Mouse (Mus musculus) midbrain, postnatal 0 days (tissue): ENCODE measurements around the gene Ap1s2. TPM values are rescaled to one million over a fixed set of nuclear protein-coding genes. Genes with fewer than 3 reads are reported as not detected.

Experiments used
- ATAC-seq: fragments of 200-750 bp; cut with Nextera tagmentation; 2 replicates; pipeline ENCODE4 v1.8.0; 2017; ENCODE audit warnings: moderate number of reproducible peaks, mild to moderate bottlenecking, moderate TSS enrichment, moderate library complexity; ENCODE audit not compliant: low FRiP score
- DNase-seq: peaks from one replicate; pipeline ENCODE4 v3.0.0-alpha.2; 2015; ENCODE audit warnings: low spot score
- H3K27ac ChIP-seq: fragments of 300-500 bp; sonication (generic); 2 replicates; pipeline ENCODE4 v1.5.1; 2014; ENCODE audit warnings: low read depth, mild to moderate bottlenecking, low read length, mixed read lengths
- H3K27me3 ChIP-seq: fragments of 300-500 bp; sonication (generic); 2 replicates; pipeline ENCODE4 v1.6.1; 2014; ENCODE audit warnings: low read length, control low read depth, mixed read lengths; ENCODE audit not compliant: insufficient read depth
- H3K36me3 ChIP-seq: fragments of 300-500 bp; sonication (generic); 2 replicates; pipeline ENCODE4 v1.6.1; 2014; ENCODE audit warnings: low read length, control low read depth, mixed read lengths; ENCODE audit not compliant: insufficient read depth
- H3K4me1 ChIP-seq: fragments of 300-500 bp; sonication (generic); 2 replicates; pipeline ENCODE4 v1.6.1; 2014; ENCODE audit warnings: mild to moderate bottlenecking, control low read depth, antibody characterized with exemption, low read length, mixed read lengths; ENCODE audit not compliant: insufficient read depth
- H3K4me2 ChIP-seq: fragments of 300-500 bp; sonication (generic); 2 replicates; pipeline ENCODE4 v1.6.1; 2014; ENCODE audit warnings: low read depth, mild to moderate bottlenecking, low read length, mixed read lengths; ENCODE audit not compliant: poor library complexity, severe bottlenecking
- H3K4me3 ChIP-seq: fragments of 300-500 bp; sonication (generic); 2 replicates; pipeline ENCODE4 v1.5.1; 2014; ENCODE audit warnings: low read depth, mild to moderate bottlenecking, low read length, moderate library complexity
- H3K9ac ChIP-seq: fragments of 300-500 bp; sonication (generic); replicated peaks from 2 replicates; pipeline ENCODE4 v1.6.1; 2014; ENCODE audit warnings: mild to moderate bottlenecking, low read length, moderate library complexity, mixed read lengths; ENCODE audit not compliant: poor library complexity, severe bottlenecking
- H3K9me3 ChIP-seq: fragments of 300-500 bp; sonication (generic); 2 replicates; pipeline ENCODE4 v1.6.1; 2016; ENCODE audit warnings: low read length, control low read depth
- CTCF ChIP-seq: IDR thresholded peaks from 2 replicates; pipeline ENCODE4 v1.5.1; 2016; ENCODE audit warnings: antibody characterized with exemption, mild to moderate bottlenecking
- WGBS: fragments of 180-500 bp; shearing (Covaris S2); extraction: QIAGEN DNeasy Blood & Tissue Kit; methylation state at CpG from one replicate; pipeline ENCODE4 v1.1.7; 2014; 5-methylcytosine and 5-hydroxymethylcytosine counted together
- polyA plus RNA-seq: library from polyadenylated mRNA; unstranded; fragments of >200 nt; fragmentation: Nextera tagmentation; extraction: Ambion mirVana; gene quantifications from 2 replicates; pipeline ENCODE4 v1.2.1, GENCODE M21; 2015
- total RNA-seq: library from RNA; depleted of rRNA; stranded (reverse); fragments of >200 nt; gene quantifications from 2 replicates; pipeline ENCODE4 v1.2.3, GENCODE M21; 2014

The Ap1s2 gene
- total and polyA plus RNA-seq, 2 experiments from 2014 or later = 61.8 to 130 TPM

GRCm38 (mm10) chrX:163908003-163908336 lies 847 bp upstream of the Ap1s2 start:
- H3K27me3 ChIP-seq = no peaks in the 10 kb centered on the region
- peak overlapping the region; percentile 42 for H3K4me2 ChIP-seq
- ATAC-seq (no peak), DNase-seq (no peak)
- no peaks in the 10 kb centered on the region for H3K36me3 ChIP-seq
- no peaks in the 10 kb centered on the region for H3K9me3 ChIP-seq
- no peak for TF ChIP-seq CTCF
- 29% methylated on average over 8 of the region's 8 CpGs for WGBS
- peak overlapping the region; percentile 77; the same call in 1 of the 2 replicates for H3K27ac ChIP-seq
- peak overlapping the region; percentile 54; the same call in 1 of the 2 replicates for H3K9ac ChIP-seq
- peak overlapping the region; percentile 58 for H3K4me3 ChIP-seq
- no peaks in the 10 kb centered on the region for H3K4me1 ChIP-seq

- peak; percentile 27 for TF ChIP-seq CTCF
- WGBS = 12% methylated on average over 33 of the region's 34 CpGs
- H3K36me3 ChIP-seq = no peaks in the 10 kb centered on the region
- H3K9me3 ChIP-seq = no peaks in the 10 kb centered on the region
- H3K27ac ChIP-seq = peak overlapping the region; percentile 67; the same call in 1 of the 2 replicates
- peak overlapping the region; percentile 48 for H3K4me2 ChIP-seq
- no peaks in the 10 kb centered on the region for H3K4me1 ChIP-seq
- peak; percentile 39; the same call in 1 of the 2 replicates for ATAC-seq
- H3K27me3 ChIP-seq = no peaks in the 10 kb centered on the region
- H3K9ac ChIP-seq = peak overlapping the region; percentile 51
- peak; percentile 28 for DNase-seq
- peak overlapping the region; percentile 58 for H3K4me3 ChIP-seq
Measured at GRCm38 (mm10) chrX:163909381-163909780, 564 bp downstream of the Ap1s2 start.

DNA sequence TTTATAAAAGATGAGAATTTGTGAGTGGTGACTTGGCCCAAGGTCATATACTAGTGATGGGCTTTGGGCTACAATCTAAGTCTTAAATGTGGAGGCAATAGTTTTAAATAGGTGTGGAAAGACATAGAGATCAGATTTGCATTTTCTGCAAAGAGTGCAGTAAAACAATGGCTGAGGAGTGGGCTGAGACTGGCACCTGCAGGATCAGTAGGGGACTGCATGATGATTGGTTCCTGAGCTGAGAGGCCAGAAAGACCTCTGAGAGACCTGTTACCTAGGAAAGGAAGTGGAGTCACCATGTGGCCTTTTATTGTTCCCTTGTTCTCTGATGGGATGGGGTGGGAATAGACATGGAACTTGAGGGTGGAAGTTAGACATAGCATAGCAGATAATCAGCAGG lies 4.0 kb downstream of the Ap1s2 start:
- TF ChIP-seq CTCF = peak; percentile 85
- no peak overlapping the region for H3K4me2 ChIP-seq
- no peak overlapping the region for H3K9ac ChIP-seq
- ATAC-seq = no peak
- no peaks in the 10 kb centered on the region for H3K36me3 ChIP-seq
- no peaks in the 10 kb centered on the region for H3K27me3 ChIP-seq
- no peaks in the 10 kb centered on the region for H3K9me3 ChIP-seq
- no peak overlapping the region for H3K27ac ChIP-seq
- DNase-seq = peak; percentile 41
- no peak overlapping the region for H3K4me3 ChIP-seq
- no peaks in the 10 kb centered on the region for H3K4me1 ChIP-seq

- Histone ChIP-seq H3K36me3 (no peaks in the 10 kb centered on the region), H3K9ac (no peak overlapping the region), H3K4me1 (no peaks in the 10 kb centered on the region), H3K9me3 (no peaks in the 10 kb centered on the region), H3K27ac (no peak overlapping the region), H3K4me3 (no peak overlapping the region), H3K4me2 (no peak overlapping the region), H3K27me3 (no peaks in the 10 kb centered on the region)
- no peak for DNase-seq
- no peak for TF ChIP-seq CTCF
- no peak for ATAC-seq
Measured at GRCm38 (mm10) chrX:163929550-163929949, 20.7 kb downstream of the Ap1s2 start.

GRCm38 (mm10) chrX:163934731-163935130 lies 25.9 kb downstream of the Ap1s2 start:
- Histone ChIP-seq H3K4me2 (no peak overlapping the region), H3K27ac (no peak overlapping the region), H3K9me3 (no peaks in the 10 kb centered on the region), H3K36me3 (no peaks in the 10 kb centered on the region), H3K4me3 (no peak overlapping the region), H3K27me3 (no peaks in the 10 kb centered on the region), H3K9ac (no peak overlapping the region), H3K4me1 (no peaks in the 10 kb centered on the region)
- TF ChIP-seq CTCF = no peak
- 85% methylated on average over 8 of the region's 8 CpGs for WGBS
- ATAC-seq = no peak
- no peak for DNase-seq

- no peaks in the 10 kb centered on the region for H3K4me1 ChIP-seq
- no peak for TF ChIP-seq CTCF
- WGBS = 91% methylated on average over 6 of the region's 6 CpGs
- no peaks in the 10 kb centered on the region for H3K9me3 ChIP-seq
- no peak overlapping the region for H3K9ac ChIP-seq
- H3K36me3 ChIP-seq = 0 out of 2 replicates have a peak, but pooled peaks cover 3% of the 10 kb centered on the region
- DNase-seq = no peak
- no peak overlapping the region for H3K4me2 ChIP-seq
- H3K27me3 ChIP-seq = no peaks in the 10 kb centered on the region
- no peak overlapping the region for H3K4me3 ChIP-seq
- no peak for ATAC-seq
- H3K27ac ChIP-seq = no peak overlapping the region
Measured at GRCm38 (mm10) chrX:163938587-163938986, 29.8 kb downstream of the Ap1s2 start.
